In genomic region chr8:84661458-84661871, GRCm38 (mm10) we compare ENCODE assay signal across 8 mouse cellular contexts. TPM values are rescaled to one million over a fixed set of nuclear protein-coding genes. Genes with fewer than 3 reads are reported as not detected.
DNase-seq lines count a peak whose midpoint lies in the region; ATAC-seq and TF ChIP-seq lines count a peak whose summit lies in the region.

No protein-coding gene starts in this region.

- TF ChIP-seq CTCF in heart, adult 2 months (IDR thresholded peaks at IDR 0.05) = no peak

- peak overlapping the region; percentile 99 for H3K4me3 ChIP-seq in embryonic facial prominence, embryonic 10.5 days
- H3K4me3 ChIP-seq in heart, adult 2 months = peak overlapping the region; percentile 87
- H3K4me3 ChIP-seq in liver, embryonic 16.5 days (ENCODE audit: low read depth, low read length) = peak overlapping the region; percentile 81

- under 1% methylated on average over 24 of the region's 24 CpGs for WGBS in embryonic facial prominence, embryonic 10.5 days
- WGBS in heart, adult 2 months = 1% methylated on average over 24 of the region's 24 CpGs
- under 1% methylated on average over 24 of the region's 24 CpGs for WGBS in liver, embryonic 16.5 days (ENCODE audit: insufficient replicate concordance)

- H3K9me3 ChIP-seq in embryonic facial prominence, embryonic 10.5 days = no peaks in the 10 kb centered on the region
- no peaks in the 10 kb centered on the region for H3K9me3 ChIP-seq in liver, embryonic 16.5 days (replicated peaks; ENCODE audit: control insufficient read depth, low read length)

- peak; percentile 76 for TF ChIP-seq POLR2A in heart, adult 2 months (IDR thresholded peaks at IDR 0.05; ENCODE audit: insufficient read depth, low read depth, low read length)

- H3K27me3 ChIP-seq in embryonic facial prominence, embryonic 10.5 days (replicated peaks; ENCODE audit: low read depth, poor library complexity, severe bottlenecking) = no peaks in the 10 kb centered on the region
- H3K27me3 ChIP-seq in heart, adult 2 months (ENCODE audit: control insufficient read depth, insufficient read depth, low read length) = no peaks in the 10 kb centered on the region
- no peaks in the 10 kb centered on the region for H3K27me3 ChIP-seq in liver, embryonic 16.5 days (ENCODE audit: control insufficient read depth, insufficient read depth, low read depth, low read length)

- peak overlapping the region; percentile 93 for H3K9ac ChIP-seq in heart, adult 2 months (ENCODE audit: low read depth, low read length)
- peak overlapping the region; percentile 86 for H3K9ac ChIP-seq in liver, embryonic 16.5 days (ENCODE audit: low read depth, low read length)

- H3K36me3 ChIP-seq in embryonic facial prominence, embryonic 10.5 days (replicated peaks) = peaks cover 8% of the 10 kb centered on the region; the same call in 1 of the 2 replicates
- H3K36me3 ChIP-seq in heart, adult 2 months (ENCODE audit: control insufficient read depth, insufficient read depth, low read length) = no peaks in the 10 kb centered on the region
- H3K36me3 ChIP-seq in liver, embryonic 16.5 days (ENCODE audit: control insufficient read depth, insufficient read depth) = no peaks in the 10 kb centered on the region

- peak; percentile 83 to 85 for DNase-seq in B cell, adult 2 months
- peak; percentile 89 for DNase-seq in adrenal gland, adult 18-20 months (ENCODE audit: low spot score in 2 of 2)
- DNase-seq in embryonic facial prominence, embryonic 10.5 days (ENCODE audit: low spot score) = peak; percentile 72
- DNase-seq in heart, adult 2 months = peak; percentile 93 to 95
- peak; percentile 87 for DNase-seq in kidney, adult 18-20 months
- DNase-seq in neural tube, embryonic 10.5 days (ENCODE audit: extremely low spot score, low spot score) = peak; percentile 75
- DNase-seq in testis, postnatal 14 days (ENCODE audit: low spot score) = peak; percentile 85

- peak; percentile 64 for ATAC-seq in liver, embryonic 16.5 days (ENCODE audit: low read depth)

- intact Hi-C loops in heart, adult 2 months (cut with DNase I) = loop anchor here (2.0 kb wide), 1 partner anchor 39 kb away; the partner anchor contains the start of gene Lyl1

- H3K4me1 ChIP-seq in embryonic facial prominence, embryonic 10.5 days = peaks cover 66% of the 10 kb centered on the region
- peaks cover 1% of the 10 kb centered on the region; the same call in 1 of the 2 replicates for H3K4me1 ChIP-seq in heart, adult 2 months (ENCODE audit: control insufficient read depth, insufficient read depth, low read length)
- H3K4me1 ChIP-seq in liver, embryonic 16.5 days (ENCODE audit: control insufficient read depth, low read depth, low read length) = peaks cover 64% of the 10 kb centered on the region

- peak; percentile 98 for TF ChIP-seq EP300 in heart, adult 2 months (IDR thresholded peaks at IDR 0.05; ENCODE audit: insufficient read depth, low read depth, low read length)

- peak overlapping the region; percentile 99 for H3K4me2 ChIP-seq in liver, embryonic 16.5 days (ENCODE audit: low read depth, low read length)

- no peaks in the 10 kb centered on the region for H3K79me2 ChIP-seq in heart, adult 2 months (replicated peaks; ENCODE audit: control insufficient read depth, insufficient read depth, low read length)

- H3K27ac ChIP-seq in embryonic facial prominence, embryonic 10.5 days (replicated peaks) = peak overlapping the region; percentile 96
- peak overlapping the region; percentile 96 for H3K27ac ChIP-seq in heart, adult 2 months
- H3K27ac ChIP-seq in liver, embryonic 16.5 days (ENCODE audit: low read length) = peak overlapping the region; percentile 97

RNA-seq across cellular contexts. Expression of gene Ier2, which starts 1.2 kb away (rescaled TPM):
- total RNA-seq in adrenal gland, adult 18-20 months (2021) = 10 to 100 TPM; 20.7 to 24.6 TPM
- 140 and 148 TPM in 2 replicates for polyA plus RNA-seq in embryonic facial prominence, embryonic 10.5 days (2016; fragmentation: Nextera tagmentation; extraction: Ambion mirVana)
- 10 to 100 TPM; 11.8 to 13.0 TPM for total RNA-seq in heart, adult 2 months (2021)
- 6.8 and 8.1 TPM in 2 replicates for polyA plus RNA-seq in heart, adult 2 months (2012; rRNA removed)
- polyA plus RNA-seq in liver, embryonic 16.5 days (2015; fragmentation: Nextera tagmentation; extraction: Ambion mirVana) = 17.3 and 20.3 TPM in 2 replicates

RNA-seq across cellular contexts. Expression of gene Trmt1, which starts 24.6 kb away (rescaled TPM):
- 10 to 100 TPM; 66.3 to 79.0 TPM for total RNA-seq in adrenal gland, adult 18-20 months (2021)
- polyA plus RNA-seq in embryonic facial prominence, embryonic 10.5 days (2016; fragmentation: Nextera tagmentation; extraction: Ambion mirVana) = 69.1 and 71.2 TPM in 2 replicates
- total RNA-seq in heart, adult 2 months (2021) = 10 to 100 TPM; 32.0 to 37.4 TPM
- polyA plus RNA-seq in heart, adult 2 months (2012; rRNA removed) = 39.9 and 50.8 TPM in 2 replicates
- 27.3 and 27.7 TPM in 2 replicates for polyA plus RNA-seq in liver, embryonic 16.5 days (2015; fragmentation: Nextera tagmentation; extraction: Ambion mirVana)

RNA-seq across cellular contexts. Expression of gene Nacc1, which starts 26.2 kb away (rescaled TPM):
- total RNA-seq in adrenal gland, adult 18-20 months (2021) = 10 to 100 TPM; 71.3 to 77.8 TPM
- polyA plus RNA-seq in embryonic facial prominence, embryonic 10.5 days (2016; fragmentation: Nextera tagmentation; extraction: Ambion mirVana) = 30.4 and 30.8 TPM in 2 replicates
- 10 to 100 TPM; 30.5 to 31.0 TPM for total RNA-seq in heart, adult 2 months (2021)
- 45.3 and 50.5 TPM in 2 replicates for polyA plus RNA-seq in heart, adult 2 months (2012; rRNA removed)
- polyA plus RNA-seq in liver, embryonic 16.5 days (2015; fragmentation: Nextera tagmentation; extraction: Ambion mirVana) = 5.4 and 6.3 TPM in 2 replicates

RNA-seq across cellular contexts. Expression of gene Lyl1, which starts 39.8 kb away (rescaled TPM):
- total RNA-seq in adrenal gland, adult 18-20 months (2021) = 1 to 10 TPM; 2.7 to 2.8 TPM
- 4.3 and 5.5 TPM in 2 replicates for polyA plus RNA-seq in embryonic facial prominence, embryonic 10.5 days (2016; fragmentation: Nextera tagmentation; extraction: Ambion mirVana)
- total RNA-seq in heart, adult 2 months (2021) = 1 to 10 TPM; 3.0 to 3.7 TPM
- 4.0 and 7.7 TPM in 2 replicates for polyA plus RNA-seq in heart, adult 2 months (2012; rRNA removed)
- polyA plus RNA-seq in liver, embryonic 16.5 days (2015; fragmentation: Nextera tagmentation; extraction: Ambion mirVana) = 43.7 and 45.6 TPM in 2 replicates

Comparison
In these comparisons a context has a peak if more than half of its experiments do, and no peak if none do; other contexts are left out.
1. Peak in every context shown above with its lines: DNase-seq, ATAC-seq, H3K4me3 ChIP-seq and H3K27ac ChIP-seq.